Mouse (Mus musculus): ENCODE measurements around the gene Heca.

- TF ChIP-seq CTCF (IDR thresholded peaks at IDR 0.05; ENCODE audit: extremely low read depth, insufficient read length, insufficient replicate concordance, low read depth, low read length): no peak
- peak; percentile 24; the same call in 1 of the 2 replicates for TF ChIP-seq POLR2A (IDR thresholded peaks at IDR 0.05; ENCODE audit: low read depth, low read length)
These were observed at the start of gene Heca for GRCm38 (mm10) chr10:17947960-17948730.
